Mouse (Mus musculus) CH12.LX (cell line): ENCODE measurements around the gene Scrn1.

ENCODE experiments used
- CTCF ChIP-seq, 2 experiments: IDR thresholded peaks in 1 of 2; conservative IDR thresholded peaks in 1 of 2; 2 replicates each; pipeline ENCODE4 v1.5.1; 2011 to 2012; ENCODE audit warnings: low read depth in 2 of 2, low read length in 2 of 2, improper control_type of control experiment in 1 of 2, inconsistent platforms in 1 of 2, mild to moderate bottlenecking in 1 of 2, moderate library complexity in 1 of 2
- E2F4 ChIP-seq: IDR thresholded peaks from 2 replicates; pipeline ENCODE4 v1.6.1; 2011; ENCODE audit warnings: low read depth, low read length, improper control_type of control experiment; ENCODE audit not compliant: insufficient replicate concordance
- EP300 ChIP-seq: IDR thresholded peaks from 2 replicates; pipeline ENCODE4 v1.6.1; 2011; ENCODE audit warnings: low read length, improper control_type of control experiment
- MAFK ChIP-seq: IDR thresholded peaks from 2 replicates; pipeline ENCODE4 v1.6.1; 2011; ENCODE audit warnings: low read length, improper control_type of control experiment; ENCODE audit not compliant: insufficient replicate concordance
- MAX ChIP-seq: IDR thresholded peaks from 2 replicates; pipeline ENCODE4 v1.6.1; 2011; ENCODE audit warnings: low read length, improper control_type of control experiment
- POLR2A ChIP-seq: IDR thresholded peaks from 2 replicates; pipeline ENCODE4 v1.6.1; 2011; ENCODE audit warnings: low read depth, mild to moderate bottlenecking, improper control_type of control experiment, low read length
- SMC3 ChIP-seq: IDR thresholded peaks from 2 replicates; pipeline ENCODE4 v1.6.1; 2011; ENCODE audit warnings: low read depth, low read length, improper control_type of control experiment

- TF ChIP-seq CTCF (conservative IDR thresholded peaks at IDR 0.05 in 1 of 2, IDR thresholded peaks at IDR 0.05 in 1 of 2; ENCODE audit: low read depth in 2 of 2, low read length in 2 of 2) (no peak), POLR2A (no peak), MAX (no peak), EP300 (no peak), E2F4 (no peak), SMC3 (no peak), MAFK (no peak)
Measured at GRCm38 (mm10) chr6:54600681-54601347, 34.5 kb upstream of the Scrn1 start.
